Mouse (Mus musculus) lung, postnatal 0 days (tissue): ENCODE measurements at regions not wholly inside any gene's neighbourhood (a gene's known extent, or its start where the extent isn't known, plus 50 kb on each side); places are given as distances from the start of the nearest gene placed in this dataset.

Source experiments
- ATAC-seq: fragments of 200-750 bp; cut with Nextera tagmentation; 2 replicates; pipeline ENCODE4 v1.8.0; 2017; ENCODE audit warnings: moderate library complexity
- DNase-seq: peaks from one replicate; pipeline ENCODE4 v3.0.0-alpha.2; 2016; ENCODE audit warnings: low spot score
- H3K27ac ChIP-seq: fragments of 300-500 bp; sonication (generic); 2 replicates; pipeline ENCODE4 v1.5.1; 2014; ENCODE audit warnings: antibody characterized with exemption, mild to moderate bottlenecking, low read length, mixed read lengths
- H3K27me3 ChIP-seq: fragments of 300-500 bp; sonication (generic); replicated peaks from 2 replicates; pipeline ENCODE4 v1.6.1; 2014; ENCODE audit warnings: low read length, mixed read lengths; ENCODE audit not compliant: insufficient read depth
- H3K36me3 ChIP-seq: fragments of 300-500 bp; sonication (generic); 2 replicates; pipeline ENCODE4 v1.6.1; 2014; ENCODE audit warnings: low read length, mixed read lengths; ENCODE audit not compliant: insufficient read depth
- H3K4me1 ChIP-seq: fragments of 300-500 bp; sonication (generic); 2 replicates; pipeline ENCODE4 v1.6.1; 2014; ENCODE audit warnings: antibody characterized with exemption, low read depth, low read length, mixed read lengths; ENCODE audit not compliant: insufficient read depth
- H3K4me2 ChIP-seq: fragments of 300-500 bp; sonication (generic); replicated peaks from 2 replicates; pipeline ENCODE4 v1.6.1; 2014; ENCODE audit warnings: low read depth, mild to moderate bottlenecking, low read length, moderate library complexity, mixed read lengths
- H3K4me3 ChIP-seq: fragments of 300-500 bp; sonication (generic); 2 replicates; pipeline ENCODE4 v1.5.1; 2014; ENCODE audit warnings: low read depth, low read length
- H3K9ac ChIP-seq: fragments of 300-500 bp; sonication (generic); replicated peaks from 2 replicates; pipeline ENCODE4 v1.6.1; 2014; ENCODE audit warnings: low read depth, mild to moderate bottlenecking
- H3K9me3 ChIP-seq: fragments of 300-500 bp; sonication (generic); 2 replicates; pipeline ENCODE4 v1.6.1; 2016; ENCODE audit warnings: low read length, mixed read lengths
- CTCF ChIP-seq: IDR thresholded peaks from 2 replicates; pipeline ENCODE4 v1.5.1; 2016; ENCODE audit warnings: antibody characterized with exemption, mild to moderate bottlenecking
- EP300 ChIP-seq: IDR thresholded peaks from 2 replicates; pipeline ENCODE4 v1.6.1; 2016; ENCODE audit warnings: antibody characterized with exemption, mild to moderate bottlenecking, control low read depth
- WGBS: fragments of 180-500 bp; shearing (Covaris S2); extraction: QIAGEN DNeasy Blood & Tissue Kit; methylation state at CpG from one replicate; pipeline ENCODE4 v1.1.7; 2014; 5-methylcytosine and 5-hydroxymethylcytosine counted together

DNA sequence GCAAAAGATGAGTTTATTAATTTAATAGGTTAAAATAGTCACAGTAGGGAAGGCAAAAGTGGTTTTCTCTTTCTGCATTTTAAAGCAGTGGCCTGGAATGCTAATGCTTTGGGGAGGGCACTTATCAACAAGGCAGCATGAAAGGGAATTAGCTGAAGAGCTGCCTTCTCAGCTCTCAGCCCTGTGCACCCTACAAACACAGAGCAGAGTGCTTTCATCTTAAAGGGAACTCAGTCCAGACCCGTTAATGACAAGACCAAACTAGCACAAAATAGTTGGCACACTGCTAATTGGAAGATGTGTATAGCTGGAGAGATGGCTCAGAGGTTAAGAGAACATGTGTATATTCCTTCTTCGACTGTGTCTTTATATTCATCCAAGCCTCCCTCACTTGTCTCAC is 281.6 kb downstream of the Lpin1 start:
- no peaks in the 10 kb centered on the region for H3K9me3 ChIP-seq
- H3K27me3 ChIP-seq: no peaks in the 10 kb centered on the region
- H3K9ac ChIP-seq: no peak overlapping the region
- no peaks in the 10 kb centered on the region for H3K36me3 ChIP-seq
- no peak overlapping the region for H3K4me2 ChIP-seq
- DNase-seq (no peak), ATAC-seq (no peak)
- 70% methylated on average over 2 of the region's 2 CpGs for WGBS
- no peak overlapping the region for H3K27ac ChIP-seq
- H3K4me3 ChIP-seq: no peak overlapping the region
- H3K4me1 ChIP-seq: no peaks in the 10 kb centered on the region
- TF ChIP-seq EP300 (no peak), CTCF (no peak)

DNA sequence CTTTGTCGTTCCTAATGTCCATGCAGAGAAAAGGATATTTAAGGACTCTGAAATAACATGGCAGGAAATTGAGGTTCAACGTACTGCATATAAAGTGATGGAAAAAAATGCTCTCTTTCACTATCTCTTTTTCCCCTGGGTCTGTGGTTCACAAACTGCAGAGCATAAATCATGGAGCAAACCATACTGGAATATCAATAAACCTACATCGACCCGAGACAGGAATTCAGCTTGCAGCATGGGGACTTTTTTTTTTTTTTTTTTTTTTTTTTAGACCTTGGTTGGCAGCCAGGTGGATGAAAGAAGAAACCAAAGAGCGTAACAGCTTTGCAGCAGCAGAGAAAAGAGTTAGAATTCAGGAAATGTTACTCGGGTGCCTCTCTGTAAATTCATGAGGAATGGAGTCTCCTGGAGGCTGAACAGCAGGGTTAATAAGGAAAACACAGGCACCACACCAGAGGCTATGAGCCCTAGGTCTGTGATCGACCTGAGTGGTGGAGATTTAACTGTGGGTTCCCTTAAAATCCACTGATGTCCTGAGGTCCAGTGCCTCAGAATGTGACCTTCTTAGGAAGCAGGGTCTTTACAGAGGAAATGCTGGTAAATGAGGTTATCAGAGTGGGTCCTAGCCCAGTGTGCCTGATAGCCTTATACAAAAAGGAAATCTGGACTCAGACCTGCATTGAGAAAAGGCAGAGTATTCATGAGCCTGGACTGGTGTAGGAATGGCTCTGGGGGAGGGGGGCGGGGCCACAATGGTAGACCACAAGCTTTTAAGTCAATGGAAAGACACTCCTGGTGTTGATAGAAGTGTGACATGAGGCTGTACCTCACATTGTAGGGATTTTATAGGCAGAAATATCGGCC is 290.0 kb downstream of the Lpin1 start:
- Histone ChIP-seq H3K27ac (no peak overlapping the region), H3K4me3 (no peak overlapping the region), H3K4me1 (no peaks in the 10 kb centered on the region), H3K27me3 (no peaks in the 10 kb centered on the region), H3K9ac (no peak overlapping the region), H3K4me2 (no peak overlapping the region), H3K9me3 (no peaks in the 10 kb centered on the region), H3K36me3 (no peaks in the 10 kb centered on the region)
- 62% methylated on average over 9 of the region's 9 CpGs for WGBS
- ATAC-seq (no peak), DNase-seq (no peak)
- TF ChIP-seq EP300: no peak
- no peak for TF ChIP-seq CTCF

DNA sequence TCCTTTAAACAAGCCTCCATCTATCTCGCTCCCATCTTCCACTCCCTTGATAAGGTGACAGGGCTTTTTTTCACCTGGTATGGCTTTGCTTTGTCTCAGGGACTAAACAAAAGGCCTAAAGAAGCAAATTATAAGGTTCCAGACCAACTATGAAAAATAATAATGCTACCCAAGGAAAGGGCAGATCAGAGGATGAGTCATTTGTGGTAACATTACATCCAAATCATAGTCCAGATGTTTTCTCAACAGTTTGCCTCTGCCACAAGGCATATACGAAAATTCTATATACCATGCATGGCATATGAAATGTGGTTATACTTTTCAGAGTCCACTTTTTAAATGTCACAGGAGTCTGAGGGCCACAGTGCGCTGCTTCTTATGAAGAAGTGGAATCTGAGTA is 302.7 kb downstream of the Lpin1 start:
- Histone ChIP-seq H3K9ac (no peak overlapping the region), H3K4me1 (no peaks in the 10 kb centered on the region), H3K4me2 (no peak overlapping the region), H3K27ac (no peak overlapping the region), H3K4me3 (no peak overlapping the region), H3K27me3 (no peaks in the 10 kb centered on the region), H3K9me3 (no peaks in the 10 kb centered on the region), H3K36me3 (no peaks in the 10 kb centered on the region)
- TF ChIP-seq CTCF: no peak
- TF ChIP-seq EP300: no peak
- ATAC-seq: no peak
- DNase-seq: no peak
- 68% methylated on average over 3 of the region's 3 CpGs for WGBS

DNA sequence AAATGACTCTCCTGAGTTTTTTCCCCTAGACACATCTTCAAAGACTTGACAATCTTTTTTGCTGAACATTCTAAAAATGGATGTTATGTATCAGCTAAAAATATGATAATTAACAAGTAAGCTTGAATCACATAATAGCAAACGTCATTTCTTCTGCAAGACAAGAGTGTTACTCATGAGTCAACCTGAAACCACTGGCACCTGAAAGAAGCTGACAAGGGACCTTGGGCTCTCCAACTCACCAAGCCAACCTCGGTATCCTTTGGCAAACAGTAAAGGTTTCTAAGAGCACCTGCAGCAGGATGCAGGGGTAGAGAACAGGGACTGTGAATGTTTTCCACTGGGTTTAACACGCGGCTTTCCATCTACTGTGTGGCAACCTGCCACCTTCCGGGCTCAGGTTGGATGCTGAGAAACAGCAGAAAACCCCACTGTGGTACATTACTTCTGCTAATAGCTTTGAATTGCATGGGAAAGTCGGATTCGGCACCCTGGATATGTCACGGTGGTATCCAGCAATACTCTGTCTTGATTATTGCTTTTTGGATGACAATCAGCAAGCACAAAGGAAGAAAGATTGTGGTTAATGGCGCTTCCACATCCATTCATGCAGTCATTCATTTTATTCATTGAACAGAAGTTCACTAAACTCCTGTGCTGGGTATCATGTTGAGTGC is 305.9 kb downstream of the Lpin1 start:
- Histone ChIP-seq H3K4me2 (no peak overlapping the region), H3K9me3 (no peaks in the 10 kb centered on the region), H3K4me3 (no peak overlapping the region), H3K4me1 (no peaks in the 10 kb centered on the region), H3K27me3 (no peaks in the 10 kb centered on the region), H3K36me3 (no peaks in the 10 kb centered on the region), H3K27ac (no peak overlapping the region), H3K9ac (no peak overlapping the region)
- DNase-seq (no peak), ATAC-seq (no peak)
- no peak for TF ChIP-seq CTCF
- no peak for TF ChIP-seq EP300
- whole genome bisulfite sequencing: 82% methylated on average over 9 of the region's 9 CpGs

DNA sequence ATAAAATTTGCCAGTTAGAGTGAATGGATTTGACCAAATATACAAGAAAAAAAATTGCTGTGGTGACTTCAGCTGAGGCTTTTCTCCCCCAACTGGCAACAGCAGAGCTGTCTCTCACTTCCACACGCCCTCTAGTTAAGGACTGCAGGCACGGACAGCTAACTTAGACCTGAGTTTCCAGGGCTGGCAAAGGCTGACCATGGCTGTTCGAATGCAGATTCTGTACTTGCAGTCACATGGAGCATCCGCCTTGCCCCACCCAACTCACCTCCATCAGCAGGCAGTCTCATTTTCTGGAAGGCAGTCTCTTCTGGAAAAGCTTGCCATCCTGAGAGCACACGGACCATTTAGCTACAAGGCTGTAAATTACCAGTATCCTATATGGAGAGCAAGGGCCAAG is 325.7 kb downstream of the Lpin1 start:
- H3K4me3 ChIP-seq: no peak overlapping the region
- no peaks in the 10 kb centered on the region for H3K4me1 ChIP-seq
- WGBS: 69% methylated on average over 5 of the region's 5 CpGs
- no peaks in the 10 kb centered on the region for H3K9me3 ChIP-seq
- DNase-seq (no peak), ATAC-seq (no peak)
- no peaks in the 10 kb centered on the region for H3K36me3 ChIP-seq
- no peak overlapping the region for H3K4me2 ChIP-seq
- TF ChIP-seq CTCF (no peak), EP300 (no peak)
- H3K9ac ChIP-seq: no peak overlapping the region
- H3K27me3 ChIP-seq: no peaks in the 10 kb centered on the region
- no peak overlapping the region for H3K27ac ChIP-seq

DNA sequence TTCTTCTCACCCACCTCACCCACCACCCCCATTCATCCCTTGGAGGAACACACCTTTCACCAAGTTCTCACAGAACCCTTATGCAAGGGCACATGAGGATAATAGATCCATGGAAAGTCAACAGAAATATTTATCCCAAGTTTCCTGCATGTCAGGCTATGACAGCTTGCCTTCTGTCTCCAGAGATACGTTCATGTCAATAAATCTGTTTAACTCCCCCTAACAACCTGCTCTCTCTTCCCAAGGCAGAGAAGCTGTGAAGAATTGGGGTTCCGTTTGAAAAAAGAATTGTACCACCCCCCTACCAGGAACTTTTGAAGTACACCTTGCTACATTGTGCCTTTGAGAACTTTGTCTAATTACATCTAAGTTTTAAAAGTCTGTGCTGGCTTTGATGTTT is 331.6 kb downstream of the Lpin1 start:
- DNase-seq: no peak
- no peak for ATAC-seq
- H3K4me3 ChIP-seq: no peak overlapping the region
- H3K27me3 ChIP-seq: no peaks in the 10 kb centered on the region
- 67% methylated on average over 2 of the region's 2 CpGs for WGBS
- H3K9me3 ChIP-seq: no peaks in the 10 kb centered on the region
- no peak overlapping the region for H3K27ac ChIP-seq
- no peaks in the 10 kb centered on the region for H3K4me1 ChIP-seq
- H3K4me2 ChIP-seq: no peak overlapping the region
- no peaks in the 10 kb centered on the region for H3K36me3 ChIP-seq
- TF ChIP-seq EP300 (no peak), CTCF (no peak)
- no peak overlapping the region for H3K9ac ChIP-seq
